Mouse (Mus musculus): Measurements from ENCODE around the gene Tob2. TPM values are rescaled to one million over a fixed set of nuclear protein-coding genes. Genes with fewer than 3 reads are reported as not detected.

The Tob2 gene
- polyA plus RNA-seq, 1 experiment from 2014 or later, result 29.1 TPM

GRCm38 (mm10) chr15:81845724-81846123, 12.9 kb downstream of the Tob2 start:
- H3K4me2 ChIP-seq, result no peak overlapping the region
- 34% methylated on average over 4 of the region's 4 CpGs for WGBS
- no peak overlapping the region for H3K27ac ChIP-seq
- H3K36me3 ChIP-seq, result peaks cover 28% of the 10 kb centered on the region
- no peak for ATAC-seq (ENCODE audit: borderline replicate concordance, extremely low read depth, low FRiP score, low TSS enrichment)
- no peaks in the 10 kb centered on the region for H3K4me1 ChIP-seq
- no peaks in the 10 kb centered on the region for H3K27me3 ChIP-seq
- no peak overlapping the region for H3K4me3 ChIP-seq
- H3K9ac ChIP-seq, result no peak overlapping the region
- no peaks in the 10 kb centered on the region for H3K9me3 ChIP-seq

DNA sequence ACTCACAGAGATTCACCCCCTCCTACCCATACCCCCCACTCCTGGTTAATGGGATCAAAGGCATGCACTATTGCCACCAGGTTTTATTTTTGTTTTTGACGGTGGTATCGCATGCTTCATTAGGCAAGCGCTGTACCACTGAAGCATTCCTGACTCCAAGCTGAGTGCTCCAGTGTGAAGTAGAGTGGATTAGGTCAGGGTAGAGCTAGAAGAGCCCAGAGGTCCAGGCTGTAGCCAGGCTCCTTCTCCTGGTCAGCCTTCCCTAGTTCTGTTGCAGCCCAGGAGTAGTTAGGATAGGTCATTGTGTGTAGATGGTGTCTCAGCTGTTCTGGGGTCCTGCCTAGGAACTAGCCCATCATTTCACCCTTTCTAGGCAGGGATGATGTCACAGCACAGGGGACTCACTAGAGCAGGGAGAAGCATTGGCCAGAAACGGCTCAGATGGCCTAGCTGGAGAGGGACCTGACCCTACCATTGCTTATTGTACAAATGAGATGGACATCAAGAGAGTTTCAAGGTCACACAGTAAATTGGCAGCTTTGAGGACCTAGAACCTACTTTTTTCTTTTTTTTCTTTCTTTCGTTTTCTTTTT, 13.5 kb downstream of the Tob2 start:
- Histone ChIP-seq H3K4me2 (no peak overlapping the region), H3K36me3 (peaks cover 22% of the 10 kb centered on the region), H3K4me3 (no peak overlapping the region), H3K9me3 (no peaks in the 10 kb centered on the region), H3K4me1 (peaks cover under 1% of the 10 kb centered on the region; the same call in 1 of the 2 replicates), H3K27ac (no peak overlapping the region), H3K27me3 (no peaks in the 10 kb centered on the region), H3K9ac (no peak overlapping the region)
- no peak for ATAC-seq (ENCODE audit: borderline replicate concordance, extremely low read depth, low FRiP score, low TSS enrichment)
- 79% methylated on average over 5 of the region's 5 CpGs for WGBS

DNA sequence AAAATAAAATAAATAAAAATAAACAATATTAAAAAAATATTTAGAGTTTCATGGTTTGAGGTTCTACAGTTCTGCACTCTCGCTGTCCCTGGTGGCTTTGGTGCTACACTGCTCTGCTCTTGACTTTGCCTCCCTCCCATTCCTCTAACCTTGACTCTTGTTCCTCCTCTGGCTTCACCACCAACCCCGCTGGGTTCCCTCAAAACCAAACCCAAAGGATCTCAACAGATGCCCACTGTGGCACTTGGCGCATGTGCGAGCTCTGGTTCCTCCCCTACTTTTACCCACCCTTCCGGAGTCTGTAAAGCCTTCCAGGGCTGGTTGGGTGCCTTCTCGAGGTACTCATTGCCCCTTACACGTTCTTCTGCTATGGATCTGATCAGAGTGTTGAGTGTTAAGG, 16.3 kb downstream of the Tob2 start:
- Histone ChIP-seq H3K36me3 (peaks cover 2% of the 10 kb centered on the region; the same call in 1 of the 2 replicates), H3K27me3 (no peaks in the 10 kb centered on the region), H3K9ac (no peak overlapping the region), H3K4me2 (no peak overlapping the region), H3K27ac (no peak overlapping the region), H3K4me1 (peaks cover 21% of the 10 kb centered on the region), H3K9me3 (no peaks in the 10 kb centered on the region), H3K4me3 (no peak overlapping the region)
- no peak for ATAC-seq (ENCODE audit: borderline replicate concordance, extremely low read depth, low FRiP score, low TSS enrichment)
- WGBS, result 79% methylated on average over 7 of the region's 7 CpGs

- H3K27ac ChIP-seq, result no peak overlapping the region
- H3K27me3 ChIP-seq, result no peaks in the 10 kb centered on the region
- H3K4me1 ChIP-seq, result peaks cover 37% of the 10 kb centered on the region
- ATAC-seq (ENCODE audit: borderline replicate concordance, extremely low read depth, low FRiP score, low TSS enrichment), result no peak
- no peak overlapping the region for H3K9ac ChIP-seq
- WGBS, result 86% methylated on average over 7 of the region's 7 CpGs
- no peaks in the 10 kb centered on the region for H3K36me3 ChIP-seq
- H3K4me2 ChIP-seq, result no peak overlapping the region
- H3K9me3 ChIP-seq, result no peaks in the 10 kb centered on the region
- H3K4me3 ChIP-seq, result no peak overlapping the region
Measured at GRCm38 (mm10) chr15:81840306-81840705, 18.3 kb downstream of the Tob2 start.

DNA sequence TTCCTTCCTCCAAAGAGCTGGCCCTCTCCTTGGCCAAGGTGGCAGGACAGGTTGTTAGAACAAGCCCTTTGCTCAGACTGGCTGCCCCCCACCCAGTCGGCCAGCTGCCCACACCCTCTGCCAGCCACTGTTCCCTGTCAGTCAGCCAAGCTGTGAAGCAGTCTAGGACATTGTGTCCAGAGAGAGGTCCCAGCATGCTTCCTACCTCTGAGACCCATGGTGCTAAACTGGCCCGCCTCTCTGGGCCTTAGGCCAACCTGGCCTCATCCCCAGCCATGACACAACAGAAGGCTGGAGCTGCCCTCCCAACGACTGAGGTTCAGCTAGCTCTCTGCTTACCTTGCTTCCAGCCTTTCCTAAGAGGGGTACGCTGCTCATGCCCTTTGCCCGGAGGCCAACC, 19.0 kb downstream of the Tob2 start:
- no peaks in the 10 kb centered on the region for H3K9me3 ChIP-seq
- H3K4me3 ChIP-seq, result no peak overlapping the region
- no peaks in the 10 kb centered on the region for H3K27me3 ChIP-seq
- no peak overlapping the region for H3K9ac ChIP-seq
- H3K27ac ChIP-seq, result peak overlapping the region; percentile 55; the same call in 1 of the 2 replicates
- ATAC-seq (ENCODE audit: borderline replicate concordance, extremely low read depth, low FRiP score, low TSS enrichment), result peak; percentile 61; the same call in 1 of the 2 replicates
- H3K36me3 ChIP-seq, result no peaks in the 10 kb centered on the region
- 43% methylated on average over 5 of the region's 5 CpGs for WGBS
- H3K4me1 ChIP-seq, result peaks cover 37% of the 10 kb centered on the region
- H3K4me2 ChIP-seq, result 0 out of 2 replicates have a peak overlapping the region, but pooled peaks have one; percentile 2

- Histone ChIP-seq H3K4me3 (no peak overlapping the region), H3K36me3 (no peaks in the 10 kb centered on the region), H3K9ac (no peak overlapping the region), H3K9me3 (no peaks in the 10 kb centered on the region), H3K27ac (peak overlapping the region; percentile 55), H3K27me3 (no peaks in the 10 kb centered on the region), H3K4me1 (peaks cover 37% of the 10 kb centered on the region), H3K4me2 (peak overlapping the region; percentile 16; the same call in 1 of the 2 replicates)
- no peak for ATAC-seq (ENCODE audit: borderline replicate concordance, extremely low read depth, low FRiP score, low TSS enrichment)
- 48% methylated on average over 14 of the region's 14 CpGs for WGBS
Measured at GRCm38 (mm10) chr15:81838554-81839235, 19.9 kb downstream of the Tob2 start.

GRCm38 (mm10) chr15:81836966-81837920, 21.4 kb downstream of the Tob2 start:
- Histone ChIP-seq H3K4me1 (peaks cover 39% of the 10 kb centered on the region), H3K36me3 (no peaks in the 10 kb centered on the region), H3K9ac (no peak overlapping the region), H3K4me3 (no peak overlapping the region), H3K9me3 (no peaks in the 10 kb centered on the region), H3K27ac (peak overlapping the region; percentile 72; the same call in 1 of the 2 replicates), H3K27me3 (no peaks in the 10 kb centered on the region), H3K4me2 (peak overlapping the region; percentile 75)
- 58% methylated on average over 7 of the region's 7 CpGs for WGBS
- ATAC-seq (ENCODE audit: borderline replicate concordance, extremely low read depth, low FRiP score, low TSS enrichment), result no peak

DNA sequence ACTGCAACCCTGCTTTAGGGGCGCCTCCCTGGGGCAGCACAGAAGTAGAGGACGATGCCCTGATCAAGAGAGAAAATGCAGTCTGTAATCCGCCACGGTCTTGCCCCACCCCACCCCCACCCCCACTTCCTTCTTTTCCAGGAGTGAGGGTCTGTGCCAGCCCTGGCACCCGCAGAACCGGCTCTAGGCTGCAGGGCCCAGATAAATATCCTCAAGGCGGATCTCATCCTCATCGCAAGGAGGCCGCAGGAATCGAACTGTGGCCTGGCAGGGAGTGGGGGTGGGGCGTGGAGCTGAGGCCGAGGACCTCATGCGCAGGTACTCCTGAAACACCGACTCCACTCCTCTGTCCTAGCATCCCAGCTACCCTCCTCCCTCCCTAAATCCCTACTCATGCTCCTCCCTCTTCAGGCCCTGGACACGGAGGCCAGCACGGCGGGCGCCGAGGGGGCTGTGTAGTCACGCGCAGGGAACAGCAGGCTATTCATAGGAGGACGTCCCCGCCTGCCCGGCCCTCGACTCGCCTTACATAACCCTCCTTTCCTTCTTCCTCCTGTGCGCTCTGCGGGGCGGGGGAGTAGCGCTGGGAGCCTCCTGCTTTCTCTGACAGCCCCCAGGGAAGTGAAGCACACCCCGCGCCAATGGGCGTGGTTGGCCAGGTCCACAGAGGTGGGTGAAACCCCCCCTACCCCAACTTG, 22.3 kb downstream of the Tob2 start:
- Histone ChIP-seq H3K4me3 (peak overlapping the region; percentile 38), H3K9ac (peak overlapping the region; percentile 31), H3K36me3 (no peaks in the 10 kb centered on the region), H3K27ac (peak overlapping the region; percentile 72), H3K4me2 (peak overlapping the region; percentile 75), H3K9me3 (no peaks in the 10 kb centered on the region), H3K4me1 (peaks cover 44% of the 10 kb centered on the region), H3K27me3 (no peaks in the 10 kb centered on the region)
- peak; percentile 85 for ATAC-seq (ENCODE audit: borderline replicate concordance, extremely low read depth, low FRiP score, low TSS enrichment)
- WGBS, result 2% methylated on average over 33 of the region's 33 CpGs

DNA sequence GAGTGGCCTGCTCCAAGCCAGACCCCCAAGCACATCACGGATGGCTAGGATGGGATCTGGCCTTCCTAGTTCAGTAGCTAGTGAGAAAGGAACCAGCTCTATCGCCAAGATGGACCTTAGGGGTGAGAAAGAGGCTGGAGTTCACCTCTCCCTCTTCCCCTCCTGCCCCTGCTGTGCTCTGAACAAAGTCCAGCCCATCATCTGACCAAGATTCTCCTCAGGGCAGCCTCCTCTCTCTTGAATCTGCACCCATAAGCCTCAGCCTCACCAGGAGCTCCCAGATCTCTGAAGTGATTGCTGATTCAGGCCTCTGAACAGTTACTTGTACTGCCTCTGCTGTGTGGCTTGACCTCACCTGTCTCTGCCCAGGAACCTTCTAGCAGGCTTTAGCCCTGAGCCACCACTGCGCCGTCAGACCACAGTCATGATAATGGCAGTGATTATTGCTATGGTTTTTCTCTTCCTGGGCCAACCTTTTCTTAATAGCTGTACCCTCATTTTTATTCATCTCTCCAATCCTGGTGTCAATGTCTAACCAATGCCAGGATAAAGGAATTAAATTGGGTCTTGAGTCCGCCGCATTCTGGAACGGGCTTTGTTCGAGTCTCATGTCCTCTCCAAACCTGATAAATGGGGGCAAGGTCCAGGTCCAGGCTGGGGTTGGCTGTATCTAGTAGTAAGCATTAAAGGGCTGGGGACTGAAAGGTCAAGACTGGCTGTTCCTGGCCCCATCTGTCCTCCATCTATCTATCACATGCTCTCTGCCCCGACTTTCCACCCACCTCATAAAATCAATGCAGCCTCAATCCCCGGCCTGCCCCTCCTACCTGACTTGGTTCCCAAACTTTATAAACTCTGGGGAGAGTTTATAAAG, 23.4 kb downstream of the Tob2 start:
- no peaks in the 10 kb centered on the region for H3K36me3 ChIP-seq
- ATAC-seq (ENCODE audit: borderline replicate concordance, extremely low read depth, low FRiP score, low TSS enrichment), result no peak
- no peaks in the 10 kb centered on the region for H3K27me3 ChIP-seq
- peak overlapping the region; percentile 75; the same call in 1 of the 2 replicates for H3K4me2 ChIP-seq
- peaks cover 48% of the 10 kb centered on the region for H3K4me1 ChIP-seq
- WGBS, result 67% methylated on average over 10 of the region's 10 CpGs
- no peak overlapping the region for H3K4me3 ChIP-seq
- no peak overlapping the region for H3K9ac ChIP-seq
- no peak overlapping the region for H3K27ac ChIP-seq
- H3K9me3 ChIP-seq, result no peaks in the 10 kb centered on the region

GRCm38 (mm10) chr15:81834171-81834841, 24.3 kb downstream of the Tob2 start:
- no peak overlapping the region for H3K27ac ChIP-seq
- no peaks in the 10 kb centered on the region for H3K9me3 ChIP-seq
- no peak overlapping the region for H3K4me3 ChIP-seq
- no peak overlapping the region for H3K4me2 ChIP-seq
- no peak for ATAC-seq (ENCODE audit: borderline replicate concordance, extremely low read depth, low FRiP score, low TSS enrichment)
- 50% methylated on average over 3 of the region's 3 CpGs for WGBS
- no peaks in the 10 kb centered on the region for H3K36me3 ChIP-seq
- H3K4me1 ChIP-seq, result peaks cover 40% of the 10 kb centered on the region
- H3K27me3 ChIP-seq, result no peaks in the 10 kb centered on the region
- H3K9ac ChIP-seq, result no peak overlapping the region

All from lung, embryonic 15.5 days (tissue).